Mouse (Mus musculus) kidney, adult 2 months (tissue): ENCODE data around the gene Grik4.

ENCODE experiments used
- CTCF ChIP-seq: fragments of 200-500 bp; conservative IDR thresholded peaks from 2 replicates; pipeline ENCODE4 v1.5.1; 2011; ENCODE audit warnings: low read depth, mild to moderate bottlenecking, control low read depth, low read length, moderate library complexity, mixed read lengths; ENCODE audit not compliant: insufficient read depth, insufficient read length
- POLR2A ChIP-seq: fragments of 200-500 bp; IDR thresholded peaks from one replicate; pipeline ENCODE4 v1.6.1; 2011; ENCODE audit warnings: low read depth, low read length, control low read depth

- TF ChIP-seq POLR2A (no peak), CTCF (no peak)
Observed at GRCm38 (mm10) chr9:42803061-42803491, 141.2 kb downstream of the Grik4 start.
